In genomic region chr10:73103383-73103994, GRCm38 (mm10) we compare ENCODE assay signal across 12 mouse cellular contexts. TPM values are rescaled to one million over a fixed set of nuclear protein-coding genes. Genes with fewer than 3 reads are reported as not detected.
A peak's percentile ranks its signal among the peaks of the same experiment; 100 is the strongest.
DNase-seq lines count a peak whose midpoint lies in the region; ATAC-seq and TF ChIP-seq lines count a peak whose summit lies in the region.
"Had no signal": no experiment of that assay in that cellular context is flagged by ENCODE, and none has a peak within 500 bp of the region (broad histone marks: within the 10 kb centered on the region; RNA-seq: fewer than 3 reads in every experiment).

No protein-coding gene starts in this region.

- no peak for ATAC-seq in liver, embryonic 14.5 days (ENCODE audit: insufficient read depth)
- ATAC-seq: forebrain, embryonic 13.5 days had no signal

- no peaks in the 10 kb centered on the region for H3K9me3 ChIP-seq in liver, embryonic 14.5 days (ENCODE audit: control insufficient read depth, low read length)
- H3K9me3 ChIP-seq: forebrain, embryonic 13.5 days; neural tube, embryonic 12.5 days had no signal

- no peak for TF ChIP-seq EP300 in liver, embryonic 14.5 days (IDR thresholded peaks at IDR 0.05; ENCODE audit: low read depth)

- no peaks in the 10 kb centered on the region for H3K36me3 ChIP-seq in liver, embryonic 14.5 days (replicated peaks; ENCODE audit: control insufficient read depth, insufficient read depth, low read depth)
- H3K36me3 ChIP-seq: neural tube, embryonic 12.5 days had no signal

- no peak overlapping the region for H3K4me3 ChIP-seq in liver, embryonic 14.5 days (ENCODE audit: insufficient read depth in 1 of 2, low read depth in 2 of 2, low read length in 2 of 2)
- peak overlapping the region; percentile 11; the same call in 1 of the 2 replicates for H3K4me3 ChIP-seq in cortical plate, adult 2 months (ENCODE audit: insufficient read depth, low read length)
- H3K4me3 ChIP-seq: forebrain, embryonic 13.5 days; neural tube, embryonic 12.5 days had no signal

- WGBS in liver, embryonic 14.5 days (ENCODE audit: insufficient replicate concordance), result 61% methylated on average over 13 of the region's 13 CpGs

- no peak overlapping the region for H3K4me2 ChIP-seq in liver, embryonic 14.5 days (ENCODE audit: low read depth)
- H3K4me2 ChIP-seq: forebrain, embryonic 13.5 days; neural tube, embryonic 12.5 days had no signal

- no peaks in the 10 kb centered on the region for H3K4me1 ChIP-seq in liver, embryonic 14.5 days (replicated peaks; ENCODE audit: control insufficient read depth in 2 of 2, insufficient read depth in 2 of 2, low read length in 1 of 2)
- H3K4me1 ChIP-seq in cortical plate, adult 2 months (ENCODE audit: control insufficient read depth, insufficient read depth, low read length), result peaks cover 2% of the 10 kb centered on the region; the same call in 1 of the 2 replicates

- DNase-seq in embryo, embryonic 10.5 days (ENCODE audit: low spot score), result peak; percentile 21
- DNase-seq in embryo, embryonic 11 days, result no peak
- DNase-seq in liver, embryonic 14.5 days (ENCODE audit: low read depth in 3 of 3, low spot score in 3 of 3), result no peak
- DNase-seq in liver, result no peak
- DNase-seq in right cerebral cortex, postnatal 25 days, result peak; percentile 50
- no peak for DNase-seq in gastrocnemius, postnatal 4 days (ENCODE audit: low spot score in 2 of 2)
- no peak for DNase-seq in ovary, postnatal 14 days (ENCODE audit: low spot score)
- DNase-seq: cerebellum, adult 8-10 months had no signal

- H3K27ac ChIP-seq in liver, embryonic 14.5 days, result no peak overlapping the region
- no peak overlapping the region for H3K27ac ChIP-seq in cortical plate, adult 2 months (ENCODE audit: insufficient read depth, low read length)
- H3K27ac ChIP-seq: forebrain, embryonic 13.5 days; neural tube, embryonic 12.5 days had no signal

- no peak for TF ChIP-seq POLR2A in cortical plate, adult 2 months (IDR thresholded peaks at IDR 0.05; ENCODE audit: extremely low read depth, insufficient read depth, low read length)

- 0 out of 2 replicates have a peak, but pooled peaks have one; percentile 6 for TF ChIP-seq CTCF in liver, embryonic 14.5 days (IDR thresholded peaks at IDR 0.05; ENCODE audit: low read depth)
- TF ChIP-seq CTCF in cortical plate, adult 2 months (IDR thresholded peaks at IDR 0.05; ENCODE audit: extremely low read depth, insufficient read depth, low read length), result peak; percentile 64

- peaks cover 20% of the 10 kb centered on the region for H3K27me3 ChIP-seq in liver, embryonic 14.5 days (ENCODE audit: control insufficient read depth, insufficient read depth, low read length)
- H3K27me3 ChIP-seq: CH12.LX had no signal

- H3K9ac ChIP-seq in liver, embryonic 14.5 days (replicated peaks), result no peak overlapping the region
- H3K9ac ChIP-seq: forebrain, embryonic 13.5 days; neural tube, embryonic 12.5 days had no signal

RNA-seq across cellular contexts. Expression of gene Pcdh15, which starts 4.3 kb away (rescaled TPM):
- polyA plus RNA-seq in liver, embryonic 14.5 days (2012; rRNA removed), result 0.02 and 0.03 TPM in 2 replicates
- not detected in 2 replicates for polyA plus RNA-seq in liver, embryonic 14.5 days (2014; fragmentation: Nextera tagmentation; extraction: Ambion mirVana)
- 14.9 and 16.9 TPM in 2 replicates for polyA plus RNA-seq in cortical plate, adult 2 months (2012; rRNA removed)
- under 1 TPM; 0.37 to 0.39 TPM for total RNA-seq in gastrocnemius, postnatal 4 days (2021)
- total RNA-seq: CH12.LX had no signal

Comparison
In these comparisons a context has a peak if more than half of its experiments do, and no peak if none do; other contexts are left out.
1. DNase-seq: peak in embryo, embryonic 10.5 days (single experiment) and right cerebral cortex, postnatal 25 days (single experiment); none in embryo, embryonic 11 days (single experiment), liver, embryonic 14.5 days (0 of 3), liver (single experiment), gastrocnemius, postnatal 4 days (0 of 2) and ovary, postnatal 14 days (single experiment).
2. RNA of gene Pcdh15, which starts 4.3 kb away (polyA plus RNA-seq): 14.9 to 16.9 TPM in cortical plate, adult 2 months; 0.02 to 0.03 TPM in liver, embryonic 14.5 days; every median in the first group is over 10 times any median in the second.